Mouse (Mus musculus) urinary bladder, postnatal 36 days (tissue): Measurements from ENCODE around the gene Fam129a.

Source experiments
- DNase-seq, 2 experiments: peaks; one replicate each; pipeline ENCODE4 v3.0.0; 2022; ENCODE audit warnings: low spot score in 2 of 2, mixed read lengths in 1 of 2

The Fam129a gene

DNA sequence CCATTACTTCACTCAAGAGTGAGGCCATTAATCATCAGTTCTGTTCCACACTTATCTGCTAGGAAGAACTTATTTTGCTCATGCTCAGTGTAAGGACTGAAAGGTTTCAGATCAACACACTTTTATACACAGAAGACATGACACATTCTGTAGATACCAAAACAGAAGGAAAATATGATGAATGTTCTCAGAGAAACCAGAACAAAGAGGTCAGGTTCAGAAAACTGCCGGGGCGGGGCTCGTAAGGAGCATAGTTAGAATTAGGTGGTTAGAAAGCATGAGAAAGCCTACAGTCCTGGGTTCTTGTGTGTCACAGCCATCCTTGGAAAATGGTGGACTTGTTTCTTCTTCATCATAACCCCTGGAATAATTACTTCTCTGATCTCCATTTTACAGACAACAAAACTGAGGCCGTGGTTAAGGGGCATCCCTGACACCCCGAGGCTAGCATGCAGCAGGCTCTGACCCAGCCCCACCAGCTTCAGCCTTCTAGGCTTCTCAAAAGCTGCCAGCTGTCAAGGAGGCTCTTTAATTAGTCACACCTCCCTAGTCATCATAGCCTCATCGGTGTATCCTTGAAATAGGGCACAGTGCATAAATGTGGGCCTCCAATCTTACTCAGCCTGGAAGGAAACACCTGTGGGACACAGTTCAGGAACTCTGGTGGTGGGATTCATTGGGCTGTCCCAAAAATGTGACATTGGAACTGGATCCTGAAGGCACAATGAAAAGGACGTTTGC, 127.1 kb downstream of the Fam129a start:
- DNase-seq: no peak

DNA sequence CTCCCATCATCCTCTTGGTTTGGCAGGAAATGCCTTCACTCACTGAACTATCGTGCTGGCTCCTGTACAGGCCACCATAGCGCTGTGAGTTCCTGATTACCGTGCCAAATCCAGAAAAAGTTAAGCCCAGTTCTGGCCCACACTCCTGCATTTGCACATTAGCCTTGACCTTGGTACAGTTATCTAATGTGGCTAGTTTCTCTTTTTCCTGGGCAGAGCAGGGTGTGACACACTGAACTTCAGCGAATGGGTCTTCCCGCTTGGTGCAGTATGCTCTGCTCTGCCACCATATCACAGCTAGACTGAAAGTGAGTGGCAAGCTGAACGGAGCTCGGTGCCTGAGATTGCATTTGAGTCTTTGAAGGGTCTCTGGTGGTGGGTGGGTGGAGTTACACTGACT, 128.4 kb downstream of the Fam129a start:
- no peak for DNase-seq

DNA sequence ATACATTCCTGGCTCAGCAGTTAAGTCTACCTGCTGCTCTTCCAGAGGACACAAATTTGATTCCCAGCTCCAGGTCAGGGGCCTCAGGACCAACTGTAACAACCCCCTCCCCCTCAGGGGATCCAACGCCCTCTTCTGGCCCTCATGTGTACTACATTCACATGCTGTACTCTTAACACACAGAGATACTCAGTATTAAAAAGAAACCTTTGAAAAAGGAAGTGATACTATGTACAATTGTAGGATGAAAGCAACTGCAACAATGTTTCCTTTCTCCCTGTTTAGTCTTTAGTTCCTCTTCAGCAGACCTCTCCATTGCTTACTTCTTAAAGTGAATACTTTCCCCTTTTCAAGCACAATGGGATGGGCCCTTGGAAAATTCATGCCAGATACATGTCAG, 131.8 kb downstream of the Fam129a start:
- no peak for DNase-seq

GRCm38 (mm10) chr1:151705723-151706396, 134.9 kb downstream of the Fam129a start:
- peak; percentile 77 to 78 for DNase-seq

GRCm38 (mm10) chr1:151706397-151706752, 135.4 kb downstream of the Fam129a start:
- DNase-seq: no peak

GRCm38 (mm10) chr1:151708966-151709733, 138.2 kb downstream of the Fam129a start:
- DNase-seq: no peak

- DNase-seq: no peak
These were observed 138.7 kb downstream of the Fam129a start for GRCm38 (mm10) chr1:151709734-151710022.

DNA sequence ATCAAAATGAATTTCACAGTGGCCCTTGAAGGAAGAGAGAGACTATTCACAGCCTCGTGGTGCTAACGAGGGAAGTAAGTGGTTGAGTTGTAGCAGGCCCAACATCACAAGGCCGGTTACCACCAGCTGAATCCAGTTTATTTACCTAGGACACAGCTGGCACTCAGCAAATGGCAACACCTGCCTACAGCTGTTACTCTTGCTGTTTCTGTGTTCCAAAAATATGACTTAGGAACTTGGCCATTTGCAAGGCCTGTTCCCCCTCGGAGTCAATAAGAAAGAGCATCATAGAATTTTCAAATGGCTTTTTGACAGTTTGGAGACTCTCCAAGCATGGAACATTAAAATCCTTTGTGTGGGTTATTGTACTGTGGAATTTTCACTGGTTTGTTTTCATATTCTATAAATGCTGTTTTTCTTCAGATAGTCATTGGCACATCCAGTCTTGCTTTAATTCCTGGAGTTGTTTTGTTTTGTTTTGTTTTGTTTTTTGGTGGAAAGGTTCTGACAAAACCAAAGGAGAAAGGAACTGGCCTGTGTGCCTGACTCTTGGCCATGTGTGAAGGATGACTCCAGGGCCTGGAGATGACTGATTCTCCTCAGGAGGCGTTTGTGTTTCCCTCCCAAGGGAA, 139.6 kb downstream of the Fam129a start:
- DNase-seq: no peak

- DNase-seq: no peak
These were observed 140.1 kb downstream of the Fam129a start for GRCm38 (mm10) chr1:151711062-151711461.

DNA sequence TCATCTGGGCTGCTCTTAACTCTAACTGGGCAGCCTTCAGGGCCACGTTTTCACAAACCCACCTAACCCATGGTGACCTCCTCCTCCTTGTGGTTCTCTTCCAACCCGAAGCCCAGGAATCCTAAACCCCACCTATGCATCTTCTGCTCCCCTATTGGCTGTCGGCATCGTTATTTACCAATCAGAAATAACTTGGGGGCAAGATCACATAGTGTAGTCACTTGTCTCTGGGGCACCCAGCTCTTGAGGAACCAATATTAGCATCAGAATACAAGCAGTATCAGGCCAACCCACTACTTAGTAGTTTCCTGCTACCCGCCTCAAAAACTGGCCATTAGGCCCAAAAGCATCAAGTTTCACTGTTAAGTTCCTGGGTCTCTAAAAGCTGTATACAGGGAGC, 141.7 kb downstream of the Fam129a start:
- DNase-seq: no peak

GRCm38 (mm10) chr1:151713622-151714021, 142.6 kb downstream of the Fam129a start:
- no peak for DNase-seq

GRCm38 (mm10) chr1:151716024-151716710, 145.2 kb downstream of the Fam129a start:
- DNase-seq: no peak

DNA sequence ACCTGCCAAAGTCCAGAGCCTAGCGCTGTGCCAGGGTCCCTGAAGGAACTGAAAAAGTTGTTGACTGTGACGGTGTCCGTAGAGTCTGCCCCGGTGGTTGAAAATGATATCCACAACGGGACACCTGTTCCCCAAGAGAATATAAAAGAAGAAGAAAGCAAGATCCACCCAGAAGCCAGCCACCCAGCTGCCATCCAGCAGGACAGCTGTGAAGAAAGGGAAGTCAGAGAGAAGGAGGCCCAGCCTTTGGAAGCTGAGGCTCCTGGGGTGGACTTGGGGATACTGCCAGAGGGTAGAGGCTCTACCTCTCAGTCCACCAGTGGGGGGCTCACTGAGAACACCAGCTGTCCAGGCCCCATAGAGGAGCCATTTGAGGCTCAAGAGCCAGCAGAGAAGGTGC, 146.6 kb downstream of the Fam129a start:
- DNase-seq: no peak

DNA sequence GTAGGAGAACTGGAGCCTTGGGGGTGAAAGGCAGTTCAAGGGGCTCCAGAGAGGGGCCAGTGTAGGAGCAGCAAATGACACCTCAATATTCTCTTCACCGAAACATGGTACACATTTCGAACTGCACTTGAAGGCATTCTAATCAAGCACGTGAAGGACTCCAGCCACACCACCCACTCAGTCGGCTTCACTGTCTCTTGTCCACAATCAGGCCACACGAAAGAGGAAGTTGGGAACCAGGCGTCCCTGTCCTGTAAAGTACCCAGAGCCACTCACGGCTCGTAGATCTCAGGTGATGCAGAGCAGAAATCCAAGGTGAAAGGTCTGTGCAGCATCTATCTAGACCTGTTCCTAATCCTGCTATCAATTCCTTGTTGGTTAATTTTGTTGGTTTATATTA, 147.6 kb downstream of the Fam129a start:
- no peak for DNase-seq

DNA sequence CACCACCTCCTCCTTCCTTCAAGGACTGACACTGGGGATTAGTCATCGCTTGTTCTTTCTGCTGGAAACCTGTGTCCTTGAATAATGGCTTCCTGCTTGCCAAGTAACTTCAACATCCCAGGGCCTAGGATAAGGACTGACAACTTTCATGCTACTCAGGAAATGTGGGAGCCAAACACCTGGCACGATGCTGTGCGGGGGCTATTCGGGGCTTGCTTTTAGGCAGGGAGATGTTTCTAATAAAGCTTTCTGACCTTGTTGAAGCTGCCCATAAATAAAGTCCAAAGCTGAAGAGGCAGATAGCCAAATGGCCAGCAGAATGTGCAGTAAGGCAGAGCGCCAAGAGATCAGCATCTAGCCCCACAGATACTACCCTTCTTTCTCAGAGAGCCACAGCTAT, 148.9 kb downstream of the Fam129a start:
- peak in 1 of 2 experiments; percentile 11 for DNase-seq

GRCm38 (mm10) chr1:151720566-151720965, 149.6 kb downstream of the Fam129a start:
- no peak for DNase-seq

DNA sequence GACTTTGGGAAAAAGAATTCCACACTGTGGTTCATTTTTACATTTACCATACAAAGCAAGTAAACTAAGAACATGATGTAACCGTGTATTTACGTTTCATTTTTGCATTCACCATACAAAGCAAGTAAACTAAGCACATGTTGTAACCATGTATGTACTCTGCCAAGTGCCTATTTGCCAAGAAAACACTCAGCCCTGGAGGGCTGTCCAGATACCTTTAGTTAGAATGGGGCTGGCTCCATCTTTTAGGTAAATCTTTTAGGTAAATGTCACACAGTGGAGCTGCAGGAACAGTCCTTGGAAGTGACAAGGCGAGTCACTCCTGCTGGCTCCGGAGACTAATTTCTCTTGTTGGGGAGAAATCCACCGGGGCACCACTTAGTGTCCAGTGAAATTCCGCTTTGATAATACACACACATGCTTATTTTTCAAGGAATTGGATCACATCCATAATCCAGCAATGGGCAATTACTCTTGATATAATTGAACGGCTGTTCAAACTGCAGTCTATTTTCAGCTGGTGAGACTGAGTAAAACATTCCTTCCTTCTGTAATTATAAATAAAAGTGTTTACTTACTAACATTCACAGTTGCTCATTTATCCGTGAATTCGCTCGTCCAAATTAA, 150.5 kb downstream of the Fam129a start:
- DNase-seq: no peak

DNA sequence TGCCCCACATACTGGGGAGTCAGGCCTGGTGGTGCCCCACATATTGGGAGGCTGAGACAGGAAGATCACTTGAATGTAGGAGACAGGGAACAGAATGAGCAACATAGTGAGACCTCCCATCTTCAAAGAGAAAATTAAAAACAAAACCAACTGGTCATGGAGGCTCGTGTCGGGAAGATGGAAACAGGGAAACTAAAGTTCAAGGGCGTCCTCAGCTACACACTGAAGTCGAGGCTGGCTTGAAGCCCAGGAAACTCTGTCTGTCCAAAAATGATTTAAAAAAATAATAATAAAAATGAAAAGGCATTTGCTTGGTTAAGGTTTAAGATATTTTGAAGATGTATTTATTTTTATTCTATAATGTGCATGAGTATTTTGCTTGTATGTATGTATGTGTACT, 152.8 kb downstream of the Fam129a start:
- DNase-seq: no peak

DNA sequence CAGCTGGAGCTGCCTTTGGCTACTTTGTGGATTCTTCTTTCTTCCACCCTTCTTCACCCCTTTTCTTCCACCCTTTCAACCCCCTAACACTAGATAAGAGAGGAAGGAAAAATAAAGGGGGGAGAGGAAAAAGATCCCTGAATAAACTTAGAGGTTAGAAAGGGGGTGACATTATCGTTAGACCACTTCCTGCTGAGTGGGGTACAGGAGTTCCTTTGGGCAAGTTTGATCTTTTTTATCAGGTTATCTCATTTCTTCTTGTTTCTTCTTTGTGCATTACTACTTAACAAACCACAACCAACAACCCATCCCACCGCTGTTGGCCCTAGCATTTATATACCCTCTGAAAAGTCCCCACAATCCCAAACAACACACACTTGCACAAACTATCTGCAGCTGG, 154.6 kb downstream of the Fam129a start:
- DNase-seq: no peak

- DNase-seq: no peak
These were observed 155.4 kb downstream of the Fam129a start for GRCm38 (mm10) chr1:151726358-151726757.

DNA sequence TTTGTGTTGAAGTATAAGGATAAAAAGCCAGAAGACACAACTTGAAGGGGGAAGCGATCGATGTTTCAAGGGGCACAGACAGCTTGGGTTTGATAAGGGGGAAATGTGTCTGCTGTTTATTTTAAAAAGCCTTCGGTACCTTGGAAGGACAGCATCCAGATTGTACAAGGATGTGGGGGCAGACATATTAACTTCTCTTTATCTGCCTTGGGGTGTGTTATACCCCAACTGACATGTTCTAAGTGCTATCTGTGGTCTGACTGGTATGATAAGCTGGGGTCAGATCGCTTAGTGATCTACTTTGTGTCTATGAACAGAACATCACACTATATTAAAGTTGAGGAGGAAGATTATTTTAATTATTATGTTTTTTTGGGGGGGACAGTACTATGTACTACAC, 157.2 kb downstream of the Fam129a start:
- DNase-seq: no peak
